Mouse (Mus musculus) urinary bladder, adult 2 months (tissue): Measurements from ENCODE around the gene Large1. TPM values are rescaled to one million over a fixed set of nuclear protein-coding genes. Genes with fewer than 3 reads are reported as not detected.

ENCODE experiments used
- DNase-seq: peaks from one replicate; pipeline ENCODE4 v3.0.0; 2022; ENCODE audit warnings: low spot score
- polyA plus RNA-seq: library from polyadenylated mRNA; depleted of rRNA; stranded (reverse); fragments of >200 nt; gene quantifications from 2 replicates; pipeline ENCODE4 v1.2.3, GENCODE M21; 2012

Gene Large1
- polyA plus RNA-seq, 1 experiment: 20.4 TPM

DNA sequence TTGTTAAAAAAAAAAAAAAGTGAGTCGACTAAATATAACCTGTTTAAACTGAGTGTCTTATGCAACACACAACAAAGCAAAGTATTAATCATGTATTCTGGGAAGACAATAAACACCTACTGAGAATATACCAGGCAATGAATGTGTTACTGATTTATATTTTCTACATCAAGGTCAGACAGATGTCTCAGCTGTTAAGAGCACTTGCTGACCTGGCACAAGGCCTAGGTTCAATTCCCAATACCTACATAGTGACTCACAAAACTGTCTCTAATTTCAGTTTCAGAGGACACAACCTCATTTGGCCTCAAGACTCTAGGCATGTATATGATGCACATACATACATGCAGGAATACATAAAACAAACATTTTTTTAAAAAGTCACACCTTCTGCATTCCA is 575.5 kb downstream of the Large1 start:
- DNase-seq: no peak

- DNase-seq: no peak
Measured at GRCm38 (mm10) chr8:72766777-72767176, 586.6 kb downstream of the Large1 start.

DNA sequence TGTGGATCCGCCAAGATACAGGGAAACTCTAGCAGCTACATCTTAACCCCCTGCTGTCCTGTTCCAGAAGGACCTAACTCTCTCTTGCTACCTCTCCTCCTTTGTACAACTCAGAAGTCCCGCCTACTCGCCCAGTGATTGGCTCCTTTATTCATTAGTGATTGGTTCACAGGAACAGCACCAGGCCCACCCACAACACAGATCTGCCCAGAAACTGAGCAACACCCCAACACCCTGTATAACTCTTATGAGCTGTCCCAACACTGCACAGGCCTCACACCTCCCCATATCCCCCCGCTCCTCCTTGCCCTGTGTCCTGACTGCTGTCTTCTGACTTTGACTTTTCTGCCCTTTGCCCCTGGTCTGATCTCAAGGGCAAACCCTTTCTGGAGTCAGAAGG is 587.6 kb downstream of the Large1 start:
- no peak for DNase-seq
